Mouse (Mus musculus) gastrocnemius, postnatal 36 days (tissue): ENCODE results near the gene Rsph10b. TPM values are rescaled to one million over a fixed set of nuclear protein-coding genes. Genes with fewer than 3 reads are reported as not detected.

Source experiments
- total RNA-seq, 2 experiments: library from RNA; stranded (reverse); gene quantifications; 2 replicates each; pipeline ENCODE4 v1.2.3; 2021

Rsph10b gene
- total RNA-seq, 2 experiments from 2014 or later: 0.59 to 0.89 TPM

Other genes with a start within 250 kb of the Rsph10b start
- gene Usp42, start 200.8 kb upstream of the Rsph10b start, total RNA-seq: 1 to 10 TPM; 4.2 to 6.4 TPM
- gene Eif2ak1, start 115.2 kb upstream of the Rsph10b start, total RNA-seq: 10 to 100 TPM; 21.9 to 24.8 TPM
- not detected for gene Ankrd61, start 35.4 kb upstream of the Rsph10b start, total RNA-seq
- gene Aimp2, start 23.2 kb upstream of the Rsph10b start, total RNA-seq: 100 to 1,000 TPM; 125 to 170 TPM
- 1 to 10 TPM; 4.4 to 4.5 TPM for gene Pms2, start 23.1 kb upstream of the Rsph10b start, total RNA-seq
- gene Gm42421, start 4.9 kb upstream of the Rsph10b start, total RNA-seq: under 1 TPM in 1 of 2 experiments, not detected in 1; 0.89 TPM
- 10 to 100 TPM; 35.4 to 37.0 TPM for gene Ccz1, start 81.8 kb downstream of the Rsph10b start, total RNA-seq
- not detected for gene Ocm, start 93.6 kb downstream of the Rsph10b start, total RNA-seq
- gene Lmtk2, start 167.4 kb downstream of the Rsph10b start, total RNA-seq: 10 to 100 TPM; 19.4 to 19.8 TPM